Mouse (Mus musculus) brain, embryonic 14.5 days (tissue): Measurements from ENCODE around the gene L3mbtl4. TPM values are rescaled to one million over a fixed set of nuclear protein-coding genes. Genes with fewer than 3 reads are reported as not detected.

Source experiments
- DNase-seq: peaks from one replicate; pipeline ENCODE4 v3.0.0-alpha.2; 2011; ENCODE audit warnings: low read depth
- CTCF ChIP-seq: fragments of 200-500 bp; IDR thresholded peaks from 2 replicates; pipeline ENCODE4 v1.5.1; 2012; ENCODE audit warnings: inconsistent platforms, mild to moderate bottlenecking, moderate library complexity, borderline replicate concordance; ENCODE audit not compliant: insufficient read depth, insufficient read length; ENCODE audit errors: extremely low read depth
- POLR2A ChIP-seq: fragments of 200-500 bp; IDR thresholded peaks from 2 replicates; pipeline ENCODE4 v1.6.1; 2012; ENCODE audit warnings: mild to moderate bottlenecking, inconsistent platforms, borderline replicate concordance; ENCODE audit not compliant: poor library complexity, insufficient read depth, insufficient read length, severe bottlenecking; ENCODE audit errors: extremely low read depth
- polyA plus RNA-seq: library from polyadenylated mRNA; depleted of rRNA; stranded (reverse); fragments of >200 nt; gene quantifications from 2 replicates; pipeline ENCODE4 v1.2.3, GENCODE M21; 2012

Gene L3mbtl4
- polyA plus RNA-seq, 1 experiment = 1.8 TPM

- TF ChIP-seq CTCF = no peak
- TF ChIP-seq POLR2A = no peak
- DNase-seq = no peak
These were observed 520.1 kb downstream of the L3mbtl4 start for GRCm38 (mm10) chr17:68793741-68794140.

DNA sequence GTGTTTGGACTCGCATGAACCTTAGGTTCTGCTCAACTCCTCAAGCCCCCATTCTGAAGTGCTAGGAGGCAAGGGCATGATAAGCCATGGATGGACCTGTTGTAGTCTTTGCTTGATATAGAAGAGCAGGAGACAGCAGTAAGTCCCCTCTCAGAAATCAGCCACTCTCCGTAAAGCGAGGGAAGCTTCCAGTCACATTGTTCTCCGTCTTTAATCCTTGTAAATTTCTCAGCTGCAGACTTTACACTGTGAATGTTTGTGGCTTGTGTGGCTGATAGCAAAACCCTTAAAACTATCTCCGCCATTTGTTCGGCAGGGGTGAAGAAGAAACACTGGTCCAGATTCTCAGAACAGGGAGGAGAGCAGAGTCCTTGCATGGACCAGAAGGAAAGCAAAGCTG, 552.7 kb downstream of the L3mbtl4 start, which contains the start of gene Tmem200c:
Gene Tmem200c (plus strand): TSS at position 301 of the 400 bp plus-strand sequence.
- no peak for DNase-seq
- TF ChIP-seq CTCF = no peak
- no peak for TF ChIP-seq POLR2A
